Comparison of ENCODE assay signal across 12 mouse cellular contexts in genomic region chr3:104320404-104320803, GRCm38 (mm10).
DNase-seq lines count a peak whose midpoint lies in the region; ATAC-seq and TF ChIP-seq lines count a peak whose summit lies in the region.
"Had no signal": no experiment of that assay in that cellular context is flagged by ENCODE, and none has a peak within 500 bp of the region (broad histone marks: within the 10 kb centered on the region; RNA-seq: fewer than 3 reads in every experiment).

No protein-coding gene starts in this region.

- no peak overlapping the region for H3K4me3 ChIP-seq in heart, embryonic 14.5 days (ENCODE audit: control insufficient read depth in 1 of 2, insufficient read depth in 1 of 2, low read depth in 1 of 2, low read length in 2 of 2)
- no peak overlapping the region for H3K4me3 ChIP-seq in lung, embryonic 14.5 days (ENCODE audit: low read depth, low read length)
- H3K4me3 ChIP-seq: limb, embryonic 15.5 days had no signal

- ATAC-seq in heart, embryonic 14.5 days (ENCODE audit: insufficient number of reproducible peaks, insufficient read depth, low FRiP score, low read depth), result no peak
- peak; percentile 49; the same call in 1 of the 2 replicates for ATAC-seq in lung, embryonic 14.5 days (ENCODE audit: insufficient read depth)
- no peak for ATAC-seq in monocyte, adult 5-6 weeks (replicated peaks; ENCODE audit: insufficient number of reproducible peaks, low FRiP score, low TSS enrichment, poor library complexity, severe bottlenecking)
- ATAC-seq: CD4-positive, CD25-positive, alpha-beta regulatory T cell, adult 4 months had no signal

- H3K9me3 ChIP-seq in heart, embryonic 14.5 days (ENCODE audit: control insufficient read depth, low read length), result no peaks in the 10 kb centered on the region
- no peaks in the 10 kb centered on the region for H3K9me3 ChIP-seq in lung, embryonic 14.5 days (ENCODE audit: low read depth, low read length)
- H3K9me3 ChIP-seq: limb, embryonic 15.5 days had no signal

- peaks cover 18 to 49% of the 10 kb centered on the region in 2 experiments for H3K4me1 ChIP-seq in heart, embryonic 14.5 days (ENCODE audit: control insufficient read depth in 2 of 2, insufficient read depth in 2 of 2, low read length in 2 of 2)
- peaks cover 13% of the 10 kb centered on the region; the same call in 1 of the 2 replicates for H3K4me1 ChIP-seq in lung, embryonic 14.5 days (ENCODE audit: insufficient read depth)

- WGBS in heart, embryonic 14.5 days, result 17% methylated on average over 4 of the region's 4 CpGs
- 38% methylated on average over 4 of the region's 4 CpGs for WGBS in lung, embryonic 14.5 days

- H3K27ac ChIP-seq in heart, embryonic 14.5 days (replicated peaks in 1 of 2; ENCODE audit: control insufficient read depth in 1 of 2, insufficient read depth in 1 of 2, low read depth in 2 of 2, low read length in 2 of 2), result peak overlapping the region; percentile 80 to 89
- peak overlapping the region; percentile 10; the same call in 1 of the 2 replicates for H3K27ac ChIP-seq in lung, embryonic 14.5 days (ENCODE audit: low read depth)
- H3K27ac ChIP-seq: limb, embryonic 15.5 days had no signal

- H3K9ac ChIP-seq in heart, embryonic 14.5 days (ENCODE audit: low read length), result no peak overlapping the region
- no peak overlapping the region for H3K9ac ChIP-seq in lung, embryonic 14.5 days
- H3K9ac ChIP-seq: limb, embryonic 15.5 days had no signal

- TF ChIP-seq CTCF in lung, embryonic 14.5 days (IDR thresholded peaks at IDR 0.05; ENCODE audit: low read depth), result no peak

- no peak overlapping the region for H3K4me2 ChIP-seq in heart, embryonic 14.5 days (ENCODE audit: low read length)
- no peak overlapping the region for H3K4me2 ChIP-seq in lung, embryonic 14.5 days
- H3K4me2 ChIP-seq: limb, embryonic 15.5 days; midbrain, embryonic 11.5 days had no signal

- no peaks in the 10 kb centered on the region for H3K36me3 ChIP-seq in heart, embryonic 14.5 days (ENCODE audit: control insufficient read depth, insufficient read depth, low read length)
- H3K36me3 ChIP-seq in lung, embryonic 14.5 days (ENCODE audit: insufficient read depth), result no peaks in the 10 kb centered on the region
- H3K36me3 ChIP-seq: limb, embryonic 15.5 days had no signal

- H3K27me3 ChIP-seq in heart, embryonic 14.5 days (ENCODE audit: control insufficient read depth, insufficient read depth, low read length), result no peaks in the 10 kb centered on the region
- H3K27me3 ChIP-seq in lung, embryonic 14.5 days (ENCODE audit: insufficient read depth, low read length), result no peaks in the 10 kb centered on the region
- H3K27me3 ChIP-seq: limb, embryonic 15.5 days had no signal

- peak; percentile 37 to 48 for DNase-seq in cerebellum, postnatal 14 days
- DNase-seq in cerebellum, adult 8-10 months, result no peak
- peak; percentile 98 for DNase-seq in Muller cell, postnatal 12 days (ENCODE audit: inconsistent ontology term)
- DNase-seq in lung, embryonic 14.5 days, result peak; percentile 58
- no peak for DNase-seq in left cerebral cortex, adult 9 months (ENCODE audit: low spot score in 2 of 2)
- no peak for DNase-seq in cerebellum, adult 18-20 months
- DNase-seq: cerebellum, adult 11-12 months had no signal

Comparison
In these comparisons a context has a peak if more than half of its experiments do, and no peak if none do; other contexts are left out.
1. DNase-seq: peak in cerebellum, postnatal 14 days (2 of 2), Muller cell, postnatal 12 days (single experiment) and lung, embryonic 14.5 days (single experiment); none in cerebellum, adult 8-10 months (single experiment), left cerebral cortex, adult 9 months (0 of 2) and cerebellum, adult 18-20 months (0 of 2).